Mouse (Mus musculus): Measurements from ENCODE around the gene Sfpq.
A peak's percentile ranks its signal among the peaks of the same experiment; 100 is the strongest.

GRCm38 (mm10) chr4:127021151-127021945 lies at the start of gene Sfpq:
- TF ChIP-seq CTCF (IDR thresholded peaks at IDR 0.05; ENCODE audit: low read depth): 0 out of 2 replicates have a peak, but pooled peaks have one; percentile 16
- TF ChIP-seq EP300 (IDR thresholded peaks at IDR 0.05; ENCODE audit: low read depth): peak; percentile 18

Data from liver, embryonic 14.5 days (tissue).